Mouse (Mus musculus) embryonic fibroblast, embryonic 13.5 days (primary cell): Measurements from ENCODE around the gene Myt1l.

ENCODE experiments used
- CTCF ChIP-seq: IDR thresholded peaks from 2 replicates; pipeline ENCODE4 v1.5.1; 2011; ENCODE audit warnings: mild to moderate bottlenecking, control low read depth, low read length, moderate library complexity, borderline replicate concordance; ENCODE audit not compliant: insufficient read depth
- POLR2A ChIP-seq: IDR thresholded peaks from 2 replicates; pipeline ENCODE4 v1.6.1; 2011; ENCODE audit warnings: low read depth, mild to moderate bottlenecking, control low read depth, low read length, moderate library complexity

GRCm38 (mm10) chr12:29671984-29672383 lies 143.8 kb downstream of the Myt1l start:
- TF ChIP-seq CTCF = no peak
- TF ChIP-seq POLR2A = no peak
